Mouse (Mus musculus) ES-E14 (cell line): ENCODE measurements around the gene Sptbn2.

ENCODE experiments used
- CHD2 ChIP-seq: IDR thresholded peaks from 2 replicates; pipeline ENCODE4 v1.6.1; 2014; ENCODE audit warnings: mild to moderate bottlenecking, low read depth, low read length, inconsistent platforms
- ZC3H11A ChIP-seq: IDR thresholded peaks from 2 replicates; pipeline ENCODE4 v1.6.1; 2012; ENCODE audit warnings: low read depth, mild to moderate bottlenecking, inconsistent platforms, low read length, borderline replicate concordance
- ZNF384 ChIP-seq: IDR thresholded peaks from 2 replicates; pipeline ENCODE4 v1.6.1; 2012; ENCODE audit warnings: low read depth, low read length, inconsistent platforms

DNA sequence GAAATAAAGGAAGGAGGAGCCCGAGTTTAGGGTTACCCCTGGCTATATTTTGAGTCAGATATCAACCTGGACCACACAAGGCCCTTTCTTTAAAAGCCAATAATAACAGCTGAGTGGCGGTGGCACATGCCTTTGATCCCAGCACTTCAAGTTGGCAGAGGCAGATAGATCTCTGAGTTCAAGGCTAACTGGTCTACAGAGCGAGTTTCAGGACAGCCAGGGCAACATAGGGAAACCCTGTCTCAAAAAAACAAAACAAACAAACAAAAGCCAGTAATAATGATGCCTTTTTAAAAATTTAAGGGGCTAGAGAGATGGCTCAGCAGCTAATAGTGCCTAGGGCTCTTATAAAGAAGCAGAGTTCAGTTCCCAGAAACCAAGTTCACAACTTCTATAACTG lies 16.6 kb upstream of the Sptbn2 start:
- TF ChIP-seq CHD2 (no peak), ZC3H11A (no peak), ZNF384 (no peak)
